Mouse (Mus musculus) left cerebral cortex, postnatal 10 days (tissue): ENCODE measurements at regions not wholly inside any gene's neighbourhood (a gene's known extent, or its start where the extent isn't known, plus 50 kb on each side); places are given as distances from the start of the nearest gene placed in this dataset. TPM values are rescaled to one million over a fixed set of nuclear protein-coding genes. Genes with fewer than 3 reads are reported as not detected.
"Not testable (repeated sequence)": the region's sequence is repeated elsewhere in the genome, so short reads cannot be mapped to it uniquely, and the experiment has no call there.

Experiments used
- DNase-seq, 2 experiments: peaks; one replicate each; pipeline ENCODE4 v3.0.0; 2021 to 2022; ENCODE audit warnings: low spot score in 2 of 2, mixed read lengths in 1 of 2; ENCODE audit errors: extremely low spot score in 1 of 2
- intact Hi-C: fragments of 180-260 bp; cut with DNase I; formaldehyde crosslinking; loops from one replicate; pipeline ENCODE4 v1.15.1; 2025
- microRNA-seq: library from miRNA; unstranded; fragments of <30 nt; microRNA quantifications from one replicate; pipeline ENCODE4 v1.2.0, GENCODE M21; 2022

- no peak for DNase-seq
- intact Hi-C loops, result no loop called here
Measured at GRCm38 (mm10) chr1:165020960-165021563, 85.7 kb upstream of the Xcl1 start.

- DNase-seq, result peak; percentile 56 to 63
- intact Hi-C loops, result no loop called here
Measured at GRCm38 (mm10) chr1:165018692-165019309, 83.5 kb upstream of the Xcl1 start.

GRCm38 (mm10) chr1:165018236-165018635 is 82.9 kb upstream of the Xcl1 start:
- intact Hi-C loops, result no loop called here
- DNase-seq, result no peak

- DNase-seq, result no peak
- intact Hi-C loops, result no loop called here
Measured at GRCm38 (mm10) chr1:165017793-165018192, 82.5 kb upstream of the Xcl1 start.

- intact Hi-C loops, result no loop called here
- DNase-seq, result no peak
Measured at GRCm38 (mm10) chr1:165014328-165014727, 79.0 kb upstream of the Xcl1 start.

GRCm38 (mm10) chr1:165013428-165013827 is 78.1 kb upstream of the Xcl1 start:
- DNase-seq, result no peak
- intact Hi-C loops, result no loop called here

- peak in 1 of 2 experiments; percentile 26 for DNase-seq
- intact Hi-C loops, result no loop called here
Measured at GRCm38 (mm10) chr1:165012376-165012775, 77.0 kb upstream of the Xcl1 start.

GRCm38 (mm10) chr1:164999515-164999914 is 64.2 kb upstream of the Xcl1 start:
- intact Hi-C loops, result no loop called here
- peak in 1 of 2 experiments; percentile 55 for DNase-seq

- no peak for DNase-seq
- intact Hi-C loops, result no loop called here
Measured at GRCm38 (mm10) chr1:164998621-164999020, 63.3 kb upstream of the Xcl1 start.

- intact Hi-C loops, result no loop called here
- no peak for DNase-seq
Measured at GRCm38 (mm10) chr1:164997660-164998059, 62.3 kb upstream of the Xcl1 start.

- intact Hi-C loops, result no loop called here
- peak in 1 of 2 experiments; percentile 38 for DNase-seq
Measured at GRCm38 (mm10) chr1:164994247-164994660, 58.9 kb upstream of the Xcl1 start.

GRCm38 (mm10) chr1:164993175-164993875 is 58.0 kb upstream of the Xcl1 start:
- intact Hi-C loops, DNase-seq: not testable (repeated sequence)

GRCm38 (mm10) chr1:164988982-164989381 is 53.7 kb upstream of the Xcl1 start:
- no peak for DNase-seq
- intact Hi-C loops, result no loop called here

- intact Hi-C loops, result no loop called here
- peak in 1 of 2 experiments; percentile 44 for DNase-seq
Measured at GRCm38 (mm10) chr1:164988191-164988590, 52.9 kb upstream of the Xcl1 start.

GRCm38 (mm10) chr1:164985521-164985920 is 50.2 kb upstream of the Xcl1 start:
- intact Hi-C loops, DNase-seq: not testable (repeated sequence)

Small RNAs in the stretch of these regions (microRNA-seq; reads per million reads assigned to microRNA genes)
- gene Gm26042, result not detected
